Mouse (Mus musculus): Measurements from ENCODE around the gene Isg20l2. TPM values are rescaled to one million over a fixed set of nuclear protein-coding genes. Genes with fewer than 3 reads are reported as not detected.

Isg20l2 gene
- total RNA-seq, 2 experiments from 2014 or later: 10.7 to 15.0 TPM

GRCm38 (mm10) chr3:87974381-87974987, 44.4 kb downstream of the Isg20l2 start:
- no peak for DNase-seq

- DNase-seq: no peak
Measured at GRCm38 (mm10) chr3:87979493-87979892, 49.4 kb downstream of the Isg20l2 start.

GRCm38 (mm10) chr3:87980085-87980484, 50.0 kb downstream of the Isg20l2 start:
- DNase-seq: no peak

DNA sequence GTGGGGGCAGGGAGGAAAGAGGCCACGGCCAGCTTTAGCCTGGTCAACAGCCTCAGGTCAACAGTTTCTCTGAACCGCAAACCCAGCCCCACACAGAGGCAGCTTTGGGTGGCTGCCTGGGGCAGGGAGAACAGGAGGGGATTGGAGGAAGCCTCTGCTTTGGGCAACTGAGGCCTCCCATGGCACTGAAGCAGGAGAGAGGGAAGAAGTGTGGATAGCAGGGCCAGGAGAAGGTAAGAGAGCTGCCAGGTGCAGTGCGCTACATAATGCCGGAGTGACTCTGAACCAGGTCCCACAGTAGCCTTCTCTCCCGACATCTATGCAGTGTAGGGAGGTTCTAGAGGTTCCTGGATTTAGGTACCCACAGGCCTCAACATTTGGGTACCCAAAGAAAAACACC, 50.6 kb downstream of the Isg20l2 start:
- DNase-seq: no peak

DNA sequence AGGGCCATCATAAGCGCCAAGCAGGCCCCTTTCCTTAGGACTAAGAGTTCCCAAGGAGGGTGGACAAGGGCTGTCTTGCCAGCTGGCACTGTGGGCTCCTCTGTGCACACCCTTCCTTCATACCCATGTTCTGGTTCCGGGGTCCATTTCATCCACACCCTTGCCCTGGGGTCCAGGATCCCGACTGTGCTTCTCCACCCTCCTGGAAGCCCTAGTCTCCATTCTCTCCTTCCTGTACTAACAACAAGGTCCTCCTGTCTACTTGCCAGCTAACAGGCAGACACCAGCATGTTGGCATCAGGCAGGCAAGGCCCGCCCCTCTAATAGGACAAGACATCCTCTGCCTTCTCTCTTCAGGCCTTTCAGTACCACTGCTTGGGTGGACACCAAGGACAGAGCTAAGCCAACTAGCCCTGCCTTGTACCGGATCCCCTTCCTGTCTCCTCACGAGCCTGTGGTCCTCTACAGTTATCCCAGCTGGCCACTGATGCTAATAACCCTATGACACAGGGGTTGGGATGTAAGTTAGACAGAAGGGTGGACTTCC, 51.2 kb downstream of the Isg20l2 start:
- DNase-seq: no peak

GRCm38 (mm10) chr3:87981894-87982835, 52.1 kb downstream of the Isg20l2 start:
- DNase-seq: peak; percentile 57

DNA sequence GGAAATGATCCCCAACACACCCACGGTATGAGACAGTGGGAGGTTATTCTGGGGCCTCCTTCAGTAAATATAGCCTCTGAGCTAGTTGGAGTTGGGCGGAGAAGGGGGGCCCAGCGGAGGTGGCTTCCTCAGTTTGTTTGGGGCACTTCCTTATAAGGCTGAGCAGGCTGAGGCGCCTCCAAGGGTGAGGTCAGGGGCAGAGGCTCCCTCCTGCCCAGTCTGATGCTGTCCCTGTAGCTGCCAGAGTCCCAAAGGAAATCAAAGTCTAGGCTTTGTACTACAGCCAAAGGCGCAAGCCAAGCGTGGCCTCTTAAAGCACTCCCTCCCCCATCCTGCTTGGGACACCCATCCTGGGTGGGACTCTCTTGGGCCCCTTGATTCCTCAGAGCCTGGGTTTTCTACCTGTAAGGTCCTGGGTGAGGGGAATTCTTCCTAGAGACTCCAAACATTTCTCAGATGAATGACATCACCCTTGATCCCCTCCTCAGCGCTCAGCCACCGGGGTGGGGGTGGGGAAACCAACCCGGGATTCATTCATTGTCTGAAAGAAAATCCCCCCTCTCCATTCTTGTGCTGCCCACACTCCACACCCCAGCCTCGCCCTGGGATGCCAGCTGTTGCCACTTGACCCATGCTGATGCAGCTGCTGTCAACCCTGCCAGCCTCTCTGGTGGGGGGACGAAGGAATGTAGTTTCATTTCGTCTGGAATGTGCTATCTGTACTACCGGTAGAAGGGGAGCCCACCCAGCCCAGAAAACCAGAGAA, 52.9 kb downstream of the Isg20l2 start:
- peak; percentile 33 for DNase-seq

- no peak for DNase-seq
Measured at GRCm38 (mm10) chr3:87983627-87984026, 53.5 kb downstream of the Isg20l2 start.

DNA sequence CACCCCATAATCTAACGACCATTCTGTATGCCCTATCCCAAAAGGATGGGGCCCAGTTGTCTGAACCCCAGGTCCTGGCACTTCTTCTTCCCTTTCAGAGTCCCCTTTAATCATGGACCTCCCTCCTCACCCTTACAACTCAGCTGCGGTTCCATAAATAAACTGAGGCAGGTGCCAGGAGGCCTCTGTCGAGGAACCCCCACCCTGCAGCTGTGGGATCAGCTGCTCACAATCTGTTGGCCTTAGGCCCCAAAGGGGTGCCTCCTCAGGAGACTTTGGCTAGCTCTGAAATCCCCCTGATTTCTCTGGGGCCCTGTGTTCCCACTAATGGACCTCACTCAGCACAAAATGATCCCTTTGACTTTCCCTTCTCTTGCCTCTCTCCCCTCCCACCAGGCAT, 54.0 kb downstream of the Isg20l2 start:
- no peak for DNase-seq

- peak; percentile 28 for DNase-seq
Measured at GRCm38 (mm10) chr3:87985505-87986320, 55.6 kb downstream of the Isg20l2 start.

- DNase-seq: peak; percentile 100
Measured at GRCm38 (mm10) chr3:87986868-87987267, 56.8 kb downstream of the Isg20l2 start.

GRCm38 (mm10) chr3:87987633-87988032, 57.5 kb downstream of the Isg20l2 start:
- DNase-seq: no peak

GRCm38 (mm10) chr3:87988068-87988467, 58.0 kb downstream of the Isg20l2 start:
- DNase-seq: peak; percentile 20

DNA sequence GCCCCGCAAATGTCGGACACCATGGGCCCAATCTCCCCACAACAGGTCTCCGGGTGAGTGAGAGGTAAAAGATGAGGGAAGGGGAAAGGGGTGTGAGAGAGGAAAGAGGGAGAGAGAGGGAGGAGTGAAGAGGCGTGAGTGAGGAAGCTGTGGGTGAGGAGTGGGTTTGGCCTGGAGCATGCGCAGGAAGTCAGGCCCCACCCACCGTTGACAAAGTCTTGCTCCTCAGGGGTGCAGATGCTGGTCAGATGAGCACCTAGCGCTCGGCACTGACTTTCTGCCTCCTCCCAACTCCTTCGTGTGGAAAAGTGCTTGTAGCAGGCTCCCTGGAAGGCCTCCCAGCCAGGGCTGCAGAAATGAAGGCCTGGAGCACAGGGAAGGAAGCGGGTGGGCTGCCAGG, 59.8 kb downstream of the Isg20l2 start:
- peak; percentile 3 for DNase-seq

Other genes with a start within 250 kb of the Isg20l2 start
- gene Lrrc71, start 181.7 kb upstream of the Isg20l2 start, total RNA-seq (2021): under 1 TPM in 1 of 2 experiments, not detected in 1; 0.11 TPM
- under 1 TPM; 0.09 TPM for gene Ntrk1, start 135.2 kb upstream of the Isg20l2 start, total RNA-seq (2021)
- gene Insrr, start 133.4 kb upstream of the Isg20l2 start, total RNA-seq (2021): under 1 TPM; 0.19 to 0.56 TPM
- 10 to 100 TPM; 19.6 to 19.7 TPM for gene Pear1, start 106.0 kb upstream of the Isg20l2 start, total RNA-seq (2021)
- under 1 TPM in 1 of 2 experiments, not detected in 1; 0.18 TPM for gene Sh2d2a, start 83.6 kb upstream of the Isg20l2 start, total RNA-seq (2021)
- 10 to 100 TPM; 44.2 to 47.7 TPM for gene Prcc, start 44.7 kb upstream of the Isg20l2 start, total RNA-seq (2021)
- 100 to 1,000 TPM; 192 to 197 TPM for gene Hdgf, start 24.0 kb upstream of the Isg20l2 start, total RNA-seq (2021)
- gene Mrpl24, start 10.8 kb upstream of the Isg20l2 start, total RNA-seq (2021): 10 to 100 TPM; 47.3 to 55.6 TPM
- 1 to 10 TPM; 4.8 to 7.0 TPM for gene Rrnad1, start 403 bp downstream of the Isg20l2 start, total RNA-seq (2021)
- 1 to 10 TPM in 1 of 2 experiments, under 1 TPM in 1; 0.96 to 1.1 TPM for gene Crabp2, start 18.4 kb downstream of the Isg20l2 start, total RNA-seq (2021)
- 10 to 100 TPM; 72.4 to 87.7 TPM for gene Nes, start 40.8 kb downstream of the Isg20l2 start, total RNA-seq (2021)
- 1 to 10 TPM in 1 of 2 experiments, under 1 TPM in 1; 0.61 to 1.9 TPM for gene Bcan, start 69.9 kb downstream of the Isg20l2 start, total RNA-seq (2021)
- not detected for gene Hapln2, start 97.3 kb downstream of the Isg20l2 start, total RNA-seq (2021)
- 10 to 100 TPM; 12.5 to 14.7 TPM for gene Gpatch4, start 112.8 kb downstream of the Isg20l2 start, total RNA-seq (2021)
- 10 to 100 TPM; 52.5 to 57.1 TPM for gene Naxe, start 128.2 kb downstream of the Isg20l2 start, total RNA-seq (2021)
- gene Ttc24, start 148.0 kb downstream of the Isg20l2 start, total RNA-seq (2021): not detected
- 1 to 10 TPM; 5.6 to 8.3 TPM for gene Iqgap3, start 151.7 kb downstream of the Isg20l2 start, total RNA-seq (2021)
- gene Mef2d, start 212.1 kb downstream of the Isg20l2 start, total RNA-seq (2021): 100 to 1,000 TPM; 148 to 163 TPM